Mouse (Mus musculus) adrenal gland, postnatal 4 days (tissue): ENCODE results near the gene Apba1. TPM values are rescaled to one million over a fixed set of nuclear protein-coding genes. Genes with fewer than 3 reads are reported as not detected.

Source experiments
- DNase-seq, 2 experiments: peaks; one replicate each; pipeline ENCODE4 v3.0.0; 2021 to 2022; ENCODE audit warnings: low spot score in 2 of 2, mixed read lengths in 2 of 2
- total RNA-seq, 2 experiments: library from RNA; stranded (reverse); gene quantifications; 2 replicates each; pipeline ENCODE4 v1.2.3; 2021

Gene Apba1
- total RNA-seq, 2 experiments from 2014 or later, result 11.3 to 14.7 TPM

DNA sequence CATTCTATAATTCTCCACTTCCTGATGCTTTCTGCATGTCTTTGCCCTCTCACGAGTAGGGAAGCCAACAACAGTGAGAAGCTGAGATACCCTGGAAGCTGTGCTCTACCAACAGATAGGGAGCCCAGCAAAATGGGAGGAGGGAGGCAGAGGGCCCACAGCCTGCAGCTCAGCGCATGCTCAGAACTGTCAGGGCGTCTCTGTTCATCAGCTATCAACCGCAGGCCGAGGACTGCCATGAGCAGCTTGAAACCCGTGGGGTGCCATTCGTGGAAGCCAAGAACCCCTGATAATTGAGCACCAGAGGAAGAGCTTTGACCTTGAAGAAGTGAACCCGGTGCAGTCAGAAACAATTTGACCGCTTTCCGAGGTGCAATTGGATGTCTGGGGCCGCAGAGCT lies 108.4 kb downstream of the Apba1 start:
- no peak for DNase-seq

DNA sequence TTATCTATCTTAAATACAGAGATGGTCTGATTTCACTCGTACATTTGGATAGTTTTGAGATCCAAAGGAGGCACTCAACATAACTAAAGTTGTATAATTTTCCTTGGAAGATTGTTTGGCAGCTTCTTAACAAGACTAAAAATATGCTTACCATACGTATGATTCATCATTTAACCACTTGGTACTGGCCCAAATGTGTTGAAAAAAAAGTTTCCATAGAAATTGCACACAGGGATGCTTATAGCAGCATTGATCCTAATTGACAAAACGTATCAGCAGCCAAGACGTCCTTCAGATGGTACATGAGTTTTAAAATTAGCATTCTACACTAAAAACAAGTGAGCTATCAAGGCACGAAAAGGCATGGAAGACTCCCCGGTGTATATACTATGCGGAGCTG lies 108.9 kb downstream of the Apba1 start:
- no peak for DNase-seq

DNA sequence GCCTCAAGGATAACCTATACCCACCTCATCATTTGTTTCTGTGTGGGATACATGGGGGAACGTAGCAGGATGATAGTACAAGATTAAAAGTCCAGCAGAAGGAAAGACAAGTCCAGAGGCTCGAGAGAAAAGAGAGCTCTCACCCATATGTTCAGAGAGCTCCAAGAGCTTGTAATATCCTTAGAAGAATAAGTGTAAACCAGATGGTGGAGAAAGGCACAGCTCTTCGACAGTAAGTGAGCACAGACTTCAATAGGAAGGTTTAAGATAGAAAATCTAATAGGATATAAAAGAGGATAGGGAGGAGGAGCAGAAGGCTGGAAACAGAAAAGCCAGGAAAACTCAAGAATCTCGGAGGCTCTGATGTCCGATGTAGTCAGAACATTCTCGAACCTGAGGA lies 115.8 kb downstream of the Apba1 start:
- DNase-seq, result no peak

DNA sequence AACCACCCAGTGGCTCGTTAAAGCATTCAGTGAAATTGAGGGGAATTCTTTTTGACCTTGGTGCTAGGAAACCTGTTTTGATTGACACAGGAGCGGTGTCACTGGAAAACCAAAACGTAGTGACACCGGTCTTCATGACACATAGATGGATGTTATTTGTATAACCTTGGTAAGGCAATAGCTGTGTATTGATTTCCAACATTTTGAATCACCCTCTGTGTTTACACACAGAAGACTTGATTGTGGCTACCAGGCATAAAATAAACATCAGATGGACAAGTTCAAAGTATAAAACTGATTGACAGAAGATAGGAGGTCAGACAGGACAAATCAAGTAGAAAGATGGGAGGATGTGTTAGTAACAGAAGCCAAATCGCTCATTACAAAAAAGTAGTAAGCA lies 117.1 kb downstream of the Apba1 start:
- DNase-seq, result no peak

DNA sequence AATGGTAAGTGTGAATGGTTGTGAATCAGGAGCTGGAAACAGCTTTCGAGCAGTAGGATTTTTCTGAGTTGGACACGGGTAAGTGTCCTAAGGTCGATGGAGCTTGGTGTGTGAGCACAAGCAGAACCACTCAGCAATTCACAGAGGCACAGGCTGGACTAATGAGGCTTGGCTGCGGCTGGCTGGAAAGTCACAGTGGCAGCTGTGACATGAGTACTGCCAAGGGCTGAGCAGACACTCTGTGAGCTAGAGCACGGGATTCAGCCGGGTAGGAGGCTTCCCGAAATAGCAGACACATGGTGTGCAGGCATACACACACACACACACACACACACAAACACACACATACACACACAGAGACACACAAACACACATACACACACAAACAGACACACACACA lies 121.2 kb downstream of the Apba1 start:
- DNase-seq, result no peak

DNA sequence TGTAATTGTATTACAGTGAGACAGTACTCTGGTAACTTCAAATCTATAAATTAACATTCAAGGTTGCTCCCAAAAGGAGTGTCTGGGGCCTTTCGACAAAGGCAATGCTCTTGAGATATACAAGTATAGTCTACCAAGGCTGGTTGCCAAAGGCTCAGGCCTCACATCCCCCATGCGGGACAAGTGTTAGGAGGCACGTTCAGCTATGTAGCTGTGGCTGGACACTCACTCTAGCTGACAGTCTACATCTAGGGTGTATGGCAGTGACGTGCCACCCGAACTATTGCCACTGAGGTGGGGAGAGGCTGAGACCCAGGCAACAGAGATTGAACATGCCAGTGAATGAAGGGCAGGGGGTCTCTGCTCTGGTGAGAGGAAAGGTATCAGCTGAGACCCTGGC lies 127.5 kb downstream of the Apba1 start:
- DNase-seq, result no peak

DNA sequence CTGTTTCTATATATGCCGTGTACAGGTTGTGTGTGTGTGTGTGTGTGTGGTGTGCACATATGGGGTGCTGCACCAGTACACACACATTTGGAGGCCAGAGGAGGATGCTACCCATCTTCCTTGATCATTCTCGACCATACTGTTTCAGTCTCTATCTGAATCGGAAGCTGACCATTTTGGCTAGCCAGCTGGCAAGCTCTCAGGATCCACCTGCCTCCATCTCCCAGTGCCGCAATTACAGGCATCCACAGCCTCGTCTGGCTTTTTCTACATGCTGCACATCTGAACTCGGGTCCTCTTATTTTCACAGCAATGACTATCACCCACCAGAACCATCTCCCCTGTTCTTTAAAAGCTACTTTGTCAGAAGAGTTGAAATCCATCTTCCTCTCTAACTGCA lies 132.7 kb downstream of the Apba1 start:
- no peak for DNase-seq

DNA sequence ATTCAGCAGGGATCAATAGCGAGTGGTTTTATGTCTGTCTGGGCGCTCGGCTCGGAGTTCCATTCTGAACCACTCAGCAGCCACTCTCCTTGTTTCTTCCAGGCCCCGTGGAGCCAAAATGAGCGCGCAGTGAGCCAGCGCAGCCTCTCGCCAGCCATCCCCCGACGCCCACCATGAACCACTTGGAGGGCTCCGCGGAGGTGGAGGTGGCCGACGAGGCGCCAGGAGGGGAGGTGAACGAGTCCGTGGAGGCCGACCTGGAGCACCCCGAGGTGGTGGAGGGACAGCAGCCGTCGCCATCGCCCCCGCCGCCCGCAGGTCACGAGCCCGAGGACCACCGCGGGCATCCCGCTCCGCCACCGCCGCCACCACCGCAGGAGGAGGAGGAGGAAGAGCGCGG lies 133.9 kb downstream of the Apba1 start:
- no peak for DNase-seq

DNA sequence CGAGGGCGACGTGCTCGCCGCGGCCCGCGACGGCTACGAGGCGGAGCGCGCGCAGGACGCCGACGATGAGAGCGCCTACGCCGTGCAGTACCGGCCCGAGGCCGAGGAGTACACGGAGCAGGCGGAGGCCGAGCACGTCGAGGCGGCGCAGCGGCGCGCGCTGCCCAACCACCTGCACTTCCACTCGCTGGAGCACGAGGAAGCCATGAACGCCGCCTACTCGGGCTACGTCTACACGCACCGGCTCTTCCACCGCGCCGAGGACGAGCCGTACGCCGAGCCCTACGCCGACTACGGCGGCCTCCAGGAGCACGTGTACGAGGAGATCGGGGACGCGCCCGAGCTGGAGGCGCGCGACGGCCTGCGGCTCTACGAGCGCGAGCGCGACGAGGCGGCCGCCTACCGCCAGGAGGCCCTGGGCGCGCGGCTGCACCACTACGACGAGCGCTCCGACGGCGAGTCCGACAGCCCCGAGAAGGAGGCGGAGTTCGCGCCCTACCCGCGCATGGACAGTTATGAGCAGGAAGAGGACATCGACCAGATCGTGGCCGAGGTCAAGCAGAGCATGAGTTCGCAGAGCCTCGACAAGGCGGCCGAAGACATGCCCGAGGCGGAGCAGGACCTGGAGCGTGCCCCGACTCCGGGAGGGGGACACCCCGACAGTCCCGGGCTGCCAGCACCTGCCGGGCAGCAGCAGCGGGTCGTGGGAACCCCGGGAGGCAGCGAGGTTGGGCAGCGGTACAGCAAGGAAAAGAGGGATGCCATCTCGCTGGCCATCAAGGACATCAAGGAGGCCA lies 134.6 kb downstream of the Apba1 start:
- peak; percentile 7 to 9 for DNase-seq

DNA sequence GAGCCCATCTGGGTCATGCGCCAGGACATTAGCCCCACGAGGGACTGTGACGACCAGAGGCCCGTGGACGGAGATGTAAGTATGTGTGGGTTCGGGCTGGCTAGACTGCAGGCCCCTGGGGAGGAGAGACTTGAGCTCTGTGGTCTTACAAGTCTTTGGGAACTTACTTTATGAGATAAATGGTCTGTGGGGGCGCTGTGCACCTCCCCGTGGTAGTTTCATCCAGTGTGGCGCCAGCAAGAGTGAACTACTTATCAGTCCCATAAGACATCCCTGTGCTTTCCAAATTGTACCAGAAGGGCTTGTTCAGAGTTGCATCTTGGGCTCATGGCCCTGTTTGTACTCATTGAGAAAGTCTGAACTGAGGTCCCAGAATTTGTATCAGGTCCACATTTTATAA lies 135.3 kb downstream of the Apba1 start:
- DNase-seq, result no peak

DNA sequence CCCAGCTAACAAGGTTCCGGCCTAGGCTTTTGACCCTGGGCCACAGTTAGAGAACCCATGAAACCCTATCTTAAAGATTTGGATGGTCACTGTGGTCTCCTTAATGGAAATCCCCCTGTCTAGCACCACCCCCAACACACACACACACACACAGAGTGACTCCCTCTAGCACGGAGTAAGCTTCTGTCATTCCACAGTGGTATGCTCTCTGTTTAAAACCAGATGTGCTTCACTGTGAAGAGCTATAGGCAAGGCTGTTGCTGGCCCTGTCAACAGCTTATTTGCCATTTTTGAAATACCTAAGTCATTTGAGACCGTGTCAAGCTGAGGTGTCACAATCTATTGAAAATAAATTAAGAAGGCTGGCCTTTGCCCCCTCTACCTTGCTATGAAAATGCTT lies 136.1 kb downstream of the Apba1 start:
- DNase-seq, result no peak

DNA sequence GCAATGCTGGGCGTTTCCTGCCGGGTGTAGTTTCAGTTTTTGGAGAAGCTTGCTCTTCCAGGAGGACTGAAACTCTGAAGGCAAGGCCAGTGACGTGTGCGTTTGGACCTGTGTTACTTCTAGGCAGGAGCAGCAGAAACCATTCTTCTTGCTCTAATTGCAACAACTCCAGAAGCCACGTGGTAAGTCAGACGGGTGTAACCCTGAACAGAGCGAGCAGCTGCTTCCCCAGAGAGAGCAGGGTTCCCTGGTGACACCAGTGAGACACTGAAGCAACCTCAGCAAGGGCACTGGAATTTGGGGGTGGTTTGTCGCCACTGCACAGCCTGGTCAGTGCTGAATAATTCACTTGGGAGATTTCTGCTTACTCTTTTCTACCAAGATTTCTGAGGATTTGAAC lies 138.2 kb downstream of the Apba1 start:
- no peak for DNase-seq

DNA sequence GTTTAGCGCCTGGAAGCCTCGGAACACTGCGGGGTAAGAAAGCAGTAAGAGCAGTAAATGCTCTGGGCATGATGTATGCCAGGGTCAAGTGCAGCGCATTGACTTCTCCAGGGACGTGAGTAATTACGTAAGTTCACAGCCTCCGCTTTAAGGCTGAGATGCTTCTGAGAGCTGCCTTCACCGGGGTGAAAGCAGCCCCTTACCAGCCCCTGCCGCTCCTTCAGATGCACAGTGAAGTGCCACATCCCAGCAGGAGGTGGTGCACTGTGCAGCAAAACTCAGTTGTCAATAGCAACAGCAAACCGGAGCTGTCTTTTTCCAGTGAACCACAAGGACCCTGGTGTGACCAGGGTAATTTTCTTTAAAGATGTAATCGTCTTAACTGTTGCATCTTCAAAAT lies 139.8 kb downstream of the Apba1 start:
- no peak for DNase-seq

DNA sequence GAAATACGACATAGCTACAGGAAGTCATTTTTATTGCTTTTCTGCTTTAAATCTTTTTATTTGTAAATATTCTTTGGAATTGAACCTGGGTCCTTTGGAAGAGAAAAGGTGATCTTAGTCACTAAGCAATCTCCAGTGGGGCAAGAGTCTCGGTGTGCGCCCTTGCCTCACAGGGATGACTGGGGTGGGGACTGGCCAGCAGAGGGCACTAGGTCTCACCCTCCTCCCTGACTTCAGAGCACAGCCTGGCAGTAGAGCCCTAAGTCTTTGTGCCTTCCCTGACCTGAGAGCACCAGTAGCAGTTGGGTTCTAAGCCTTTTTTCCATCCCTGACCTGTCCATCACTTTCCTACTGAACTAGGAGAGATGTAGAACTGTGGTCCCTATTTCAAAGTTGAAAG lies 142.5 kb downstream of the Apba1 start:
- DNase-seq, result no peak

DNA sequence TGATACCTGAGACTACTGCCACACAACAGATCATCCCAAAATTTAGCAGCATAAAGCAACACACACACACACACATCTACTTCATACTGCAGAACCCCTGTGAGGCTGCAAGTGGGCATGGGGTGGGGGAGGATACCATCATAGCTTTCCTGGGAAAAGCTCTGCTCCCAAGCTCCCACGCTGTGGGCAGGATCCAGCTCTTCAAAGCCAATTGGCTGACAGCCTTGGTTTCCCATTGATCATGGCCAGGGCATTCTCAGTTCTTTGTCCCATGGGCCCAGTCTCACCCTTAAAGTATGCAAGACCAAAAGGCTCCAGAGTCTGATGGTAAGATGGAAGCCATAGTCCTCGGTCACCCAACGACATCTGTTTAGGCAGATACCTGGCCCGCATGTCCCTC lies 143.1 kb downstream of the Apba1 start:
- DNase-seq, result no peak

DNA sequence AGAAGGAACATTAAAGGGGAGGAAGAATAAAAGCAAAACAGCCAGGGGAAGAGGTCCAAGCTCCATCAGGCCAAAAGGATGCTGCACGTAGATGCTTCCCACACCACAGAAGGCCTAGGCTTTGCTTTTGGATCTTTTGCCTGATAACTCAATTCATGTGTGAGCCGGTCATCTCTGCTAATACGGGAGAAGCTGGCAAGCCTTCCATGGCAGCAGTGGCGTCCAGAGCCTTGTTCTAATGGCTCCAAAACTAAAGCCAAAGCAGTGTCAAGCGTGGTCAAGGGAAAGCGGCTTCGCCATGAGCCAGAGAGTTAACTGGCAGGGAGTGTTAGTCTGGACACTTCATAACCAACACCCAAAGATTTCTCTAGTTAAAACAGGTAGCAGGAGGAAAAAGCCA lies 144.4 kb downstream of the Apba1 start:
- DNase-seq, result no peak

DNA sequence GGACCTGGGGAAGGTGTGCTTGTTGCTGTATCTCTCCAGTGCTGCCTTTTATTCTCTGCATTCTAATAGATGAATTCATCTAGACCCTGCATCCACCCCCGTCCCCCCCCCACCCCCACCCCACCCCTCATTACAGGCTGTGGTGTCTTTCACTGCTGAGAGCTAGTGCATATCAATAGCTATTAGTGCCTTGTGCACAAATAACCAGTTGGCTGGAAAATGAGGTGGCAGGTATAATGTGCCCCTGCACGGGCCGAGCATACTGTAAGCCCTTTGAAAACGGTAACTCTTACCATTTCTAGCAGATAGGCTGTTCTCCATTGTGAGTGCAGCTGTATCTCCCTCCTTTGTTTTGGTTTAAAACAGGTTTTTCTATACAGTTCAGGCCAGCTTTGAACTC lies 146.2 kb downstream of the Apba1 start:
- no peak for DNase-seq

DNA sequence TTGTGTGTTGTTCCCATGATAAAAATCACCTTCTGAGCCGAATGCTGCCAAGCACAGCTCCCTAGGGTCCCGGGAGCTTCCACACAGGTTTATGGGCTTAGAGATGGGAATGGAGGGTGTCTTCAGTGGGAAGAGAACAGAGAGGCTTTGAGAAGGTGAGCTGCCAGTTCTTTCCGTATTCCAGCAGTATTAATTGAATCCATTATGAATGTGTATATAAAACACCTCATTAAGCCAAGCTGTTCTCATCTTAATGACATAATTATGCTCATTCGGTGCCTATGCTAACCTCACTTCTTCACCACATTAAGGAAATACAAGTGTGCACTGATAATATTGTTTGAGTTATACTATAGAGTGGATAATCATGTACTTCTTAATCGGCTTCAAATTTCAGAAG lies 147.1 kb downstream of the Apba1 start:
- no peak for DNase-seq

DNA sequence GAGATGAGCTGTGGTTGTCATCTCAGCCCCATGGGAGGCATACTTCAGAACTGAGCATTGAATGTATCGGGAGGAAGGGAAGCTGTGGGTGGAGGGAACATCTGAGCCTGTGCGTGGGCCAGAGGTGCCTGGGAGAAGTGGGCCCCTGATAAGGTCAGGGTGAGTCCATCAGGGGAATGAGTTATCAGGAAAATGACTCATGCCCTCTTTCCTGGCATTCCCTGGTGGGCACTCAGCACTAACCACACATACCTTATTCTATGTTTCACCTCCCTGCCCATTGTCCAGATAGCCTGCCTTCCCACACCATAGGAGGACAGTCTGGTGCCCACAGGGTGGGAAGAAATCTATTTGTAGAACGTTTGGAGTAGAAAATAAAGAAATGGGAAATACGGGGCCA lies 151.7 kb downstream of the Apba1 start:
- DNase-seq, result no peak

DNA sequence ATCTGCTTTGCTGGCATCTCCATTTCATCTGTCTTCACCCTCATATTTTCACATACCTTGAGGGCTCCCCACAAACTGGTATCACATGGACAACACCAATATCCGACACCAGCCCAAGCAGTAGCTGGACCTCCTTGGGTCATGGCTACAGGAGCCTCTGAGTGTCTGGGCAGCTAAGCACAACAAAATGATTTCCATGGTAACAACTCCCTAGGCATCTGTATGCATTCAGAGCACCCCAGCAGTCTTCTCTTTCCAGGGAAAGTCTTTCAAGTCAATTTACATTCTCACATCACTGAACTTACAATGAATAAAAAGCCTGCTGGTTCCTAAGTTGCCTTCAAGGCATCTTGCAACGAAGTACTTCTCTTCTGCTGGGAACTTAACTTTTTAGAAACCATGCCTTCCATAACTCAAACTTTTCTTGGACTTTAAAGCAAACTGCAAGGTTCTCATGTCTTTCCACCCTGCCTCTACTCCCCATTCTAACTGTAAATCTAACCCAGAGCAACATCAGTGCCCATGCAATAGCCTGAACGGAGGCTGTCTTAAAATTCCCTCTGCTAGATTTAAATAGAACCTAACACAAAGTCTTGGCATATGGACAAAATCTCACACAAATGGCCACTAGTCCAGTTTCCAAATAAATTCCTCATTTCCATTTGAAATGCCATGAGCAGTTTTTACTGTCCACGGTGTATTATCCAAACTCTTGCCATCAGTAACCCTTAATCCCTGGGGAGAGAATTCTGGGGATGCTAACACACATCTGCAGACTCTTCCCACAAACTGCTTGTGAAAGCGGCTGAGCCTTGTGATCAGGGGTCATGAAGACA lies 160.9 kb downstream of the Apba1 start:
- DNase-seq, result no peak

DNA sequence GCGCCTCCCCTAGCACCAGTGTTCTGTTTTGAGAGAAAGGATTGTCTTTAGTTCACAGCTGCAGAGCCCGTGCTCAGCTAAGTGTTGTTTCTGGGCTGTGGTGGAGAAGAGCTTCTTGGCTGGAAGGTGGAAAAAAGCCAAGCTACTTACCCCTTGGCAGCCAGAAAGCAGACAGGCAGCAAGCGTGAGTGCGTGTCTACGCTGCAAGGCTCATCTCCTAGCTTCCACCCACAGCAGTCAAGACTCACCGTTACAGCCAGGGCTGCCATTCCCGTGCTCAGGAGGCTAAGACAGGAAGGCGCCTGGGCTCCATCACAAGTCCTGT lies 161.5 kb downstream of the Apba1 start:
- DNase-seq, result no peak

DNA sequence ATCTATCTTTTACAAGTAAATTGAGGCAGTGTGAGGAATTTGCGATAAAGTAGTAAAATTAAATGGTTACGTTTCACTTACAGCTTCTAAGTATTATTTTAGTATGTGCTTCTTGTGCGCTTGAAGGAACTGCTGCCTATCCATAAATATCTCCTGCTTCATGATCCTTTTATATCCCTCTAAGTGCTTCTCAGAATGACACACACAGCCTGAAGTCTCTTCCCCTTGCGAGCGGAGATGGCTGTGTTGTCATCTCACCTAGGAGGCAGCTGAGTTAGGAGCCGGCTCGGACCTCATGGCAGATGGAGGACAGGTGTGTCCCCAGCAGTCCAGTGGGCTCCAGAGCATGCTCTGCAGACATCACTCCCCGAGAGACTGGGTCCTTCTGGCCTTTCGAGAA lies 163.9 kb downstream of the Apba1 start:
- DNase-seq, result no peak

DNA sequence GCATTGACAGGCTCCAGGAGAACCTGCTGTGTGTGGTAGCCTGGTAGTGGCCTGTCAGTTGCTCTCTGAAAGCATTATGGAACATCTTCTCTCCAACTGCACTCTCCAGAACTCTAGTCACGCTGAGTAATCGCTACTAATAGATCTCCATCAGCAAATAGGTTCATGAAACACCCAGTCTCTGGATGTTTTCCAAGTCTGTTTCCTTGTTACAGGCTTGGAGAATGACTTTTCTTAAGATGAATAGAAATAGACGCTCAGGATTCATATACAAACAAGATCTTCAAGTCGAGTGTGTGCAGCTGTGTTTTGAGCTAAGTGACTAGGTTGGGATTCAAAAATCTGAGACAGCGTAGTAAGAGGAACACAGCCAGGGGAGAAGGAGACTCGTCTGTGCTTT lies 165.4 kb downstream of the Apba1 start:
- DNase-seq, result no peak
